Mouse (Mus musculus): Measurements from ENCODE around the gene Ranbp17. TPM values are rescaled to one million over a fixed set of nuclear protein-coding genes. Genes with fewer than 3 reads are reported as not detected.
A peak's percentile ranks its signal among the peaks of the same experiment; 100 is the strongest.

Ranbp17 gene
- polyA plus RNA-seq, 1 experiment from 2014 or later = 7.2 TPM

- Histone ChIP-seq H3K4me3 (ENCODE audit: low read depth, low read length) (no peak overlapping the region), H3K9me3 (replicated peaks; ENCODE audit: control insufficient read depth, low read length, poor library complexity, severe bottlenecking) (peaks cover 3% of the 10 kb centered on the region; the same call in 1 of the 2 replicates), H3K27me3 (ENCODE audit: control insufficient read depth, insufficient read depth, low read depth, low read length) (peaks cover 42% of the 10 kb centered on the region), H3K36me3 (ENCODE audit: control insufficient read depth, insufficient read depth, low read length) (no peaks in the 10 kb centered on the region), H3K4me2 (ENCODE audit: low read length) (no peak overlapping the region), H3K9ac (ENCODE audit: low read depth, low read length) (no peak overlapping the region), H3K27ac (ENCODE audit: low read length) (no peak overlapping the region), H3K4me1 (ENCODE audit: control insufficient read depth, insufficient read depth, low read length) (peaks cover 2% of the 10 kb centered on the region; the same call in 1 of the 2 replicates)
- no peak for ATAC-seq
- WGBS = 2% methylated on average over 15 of the region's 15 CpGs
Observed at GRCm38 (mm10) chr11:33199117-33199514, 314.4 kb downstream of the Ranbp17 start.

GRCm38 (mm10) chr11:33198351-33199116 is 315.0 kb downstream of the Ranbp17 start:
- H3K4me2 ChIP-seq (ENCODE audit: low read length) = no peak overlapping the region
- no peaks in the 10 kb centered on the region for H3K36me3 ChIP-seq (ENCODE audit: control insufficient read depth, insufficient read depth, low read length)
- WGBS = 15% methylated on average over 22 of the region's 22 CpGs
- no peak overlapping the region for H3K9ac ChIP-seq (ENCODE audit: low read depth, low read length)
- no peak overlapping the region for H3K4me3 ChIP-seq (ENCODE audit: low read depth, low read length)
- ATAC-seq = no peak
- peaks cover 46% of the 10 kb centered on the region for H3K27me3 ChIP-seq (ENCODE audit: control insufficient read depth, insufficient read depth, low read depth, low read length)
- peaks cover 2% of the 10 kb centered on the region; the same call in 1 of the 2 replicates for H3K4me1 ChIP-seq (ENCODE audit: control insufficient read depth, insufficient read depth, low read length)
- peaks cover 3% of the 10 kb centered on the region; the same call in 1 of the 2 replicates for H3K9me3 ChIP-seq (replicated peaks; ENCODE audit: control insufficient read depth, low read length, poor library complexity, severe bottlenecking)
- H3K27ac ChIP-seq (ENCODE audit: low read length) = no peak overlapping the region

- Histone ChIP-seq H3K9me3 (replicated peaks; ENCODE audit: control insufficient read depth, low read length, poor library complexity, severe bottlenecking) (peaks cover 3% of the 10 kb centered on the region; the same call in 1 of the 2 replicates), H3K27me3 (ENCODE audit: control insufficient read depth, insufficient read depth, low read depth, low read length) (peaks cover 53% of the 10 kb centered on the region), H3K4me1 (ENCODE audit: control insufficient read depth, insufficient read depth, low read length) (no peaks in the 10 kb centered on the region), H3K4me2 (ENCODE audit: low read length) (no peak overlapping the region), H3K27ac (ENCODE audit: low read length) (no peak overlapping the region), H3K9ac (ENCODE audit: low read depth, low read length) (no peak overlapping the region), H3K4me3 (ENCODE audit: low read depth, low read length) (no peak overlapping the region), H3K36me3 (ENCODE audit: control insufficient read depth, insufficient read depth, low read length) (no peaks in the 10 kb centered on the region)
- ATAC-seq = no peak
- 11% methylated on average over 15 of the region's 15 CpGs for WGBS
Observed at GRCm38 (mm10) chr11:33197673-33198072, 315.9 kb downstream of the Ranbp17 start.

- 20% methylated on average over 13 of the region's 13 CpGs for WGBS
- Histone ChIP-seq H3K4me1 (ENCODE audit: control insufficient read depth, insufficient read depth, low read length) (no peaks in the 10 kb centered on the region), H3K27me3 (ENCODE audit: control insufficient read depth, insufficient read depth, low read depth, low read length) (peaks cover 49% of the 10 kb centered on the region), H3K9me3 (replicated peaks; ENCODE audit: control insufficient read depth, low read length, poor library complexity, severe bottlenecking) (peaks cover 3% of the 10 kb centered on the region; the same call in 1 of the 2 replicates), H3K4me2 (ENCODE audit: low read length) (no peak overlapping the region), H3K4me3 (ENCODE audit: low read depth, low read length) (no peak overlapping the region), H3K27ac (ENCODE audit: low read length) (no peak overlapping the region), H3K9ac (ENCODE audit: low read depth, low read length) (no peak overlapping the region), H3K36me3 (ENCODE audit: control insufficient read depth, insufficient read depth, low read length) (no peaks in the 10 kb centered on the region)
- ATAC-seq = no peak
Observed at GRCm38 (mm10) chr11:33197133-33197514, 316.4 kb downstream of the Ranbp17 start.

GRCm38 (mm10) chr11:33196447-33197132 is 317.0 kb downstream of the Ranbp17 start:
- WGBS = 7% methylated on average over 24 of the region's 24 CpGs
- Histone ChIP-seq H3K36me3 (ENCODE audit: control insufficient read depth, insufficient read depth, low read length) (no peaks in the 10 kb centered on the region), H3K27ac (ENCODE audit: low read length) (no peak overlapping the region), H3K9ac (ENCODE audit: low read depth, low read length) (no peak overlapping the region), H3K27me3 (ENCODE audit: control insufficient read depth, insufficient read depth, low read depth, low read length) (peaks cover 50% of the 10 kb centered on the region), H3K9me3 (replicated peaks; ENCODE audit: control insufficient read depth, low read length, poor library complexity, severe bottlenecking) (peaks cover 3% of the 10 kb centered on the region; the same call in 1 of the 2 replicates), H3K4me1 (ENCODE audit: control insufficient read depth, insufficient read depth, low read length) (no peaks in the 10 kb centered on the region), H3K4me2 (ENCODE audit: low read length) (no peak overlapping the region), H3K4me3 (ENCODE audit: low read depth, low read length) (no peak overlapping the region)
- no peak for ATAC-seq

- 2% methylated on average over 25 of the region's 25 CpGs for WGBS
- H3K27me3 ChIP-seq (ENCODE audit: control insufficient read depth, insufficient read depth, low read depth, low read length) = peaks cover 57% of the 10 kb centered on the region
- H3K4me3 ChIP-seq (ENCODE audit: low read depth, low read length) = no peak overlapping the region
- no peak overlapping the region for H3K4me2 ChIP-seq (ENCODE audit: low read length)
- ATAC-seq = no peak
- H3K36me3 ChIP-seq (ENCODE audit: control insufficient read depth, insufficient read depth, low read length) = no peaks in the 10 kb centered on the region
- no peak overlapping the region for H3K27ac ChIP-seq (ENCODE audit: low read length)
- H3K4me1 ChIP-seq (ENCODE audit: control insufficient read depth, insufficient read depth, low read length) = no peaks in the 10 kb centered on the region
- peaks cover 3% of the 10 kb centered on the region; the same call in 1 of the 2 replicates for H3K9me3 ChIP-seq (replicated peaks; ENCODE audit: control insufficient read depth, low read length, poor library complexity, severe bottlenecking)
- H3K9ac ChIP-seq (ENCODE audit: low read depth, low read length) = no peak overlapping the region
Observed at GRCm38 (mm10) chr11:33195531-33196446, 317.8 kb downstream of the Ranbp17 start.

GRCm38 (mm10) chr11:33195061-33195460 is 318.5 kb downstream of the Ranbp17 start:
- 14% methylated on average over 7 of the region's 7 CpGs for WGBS
- H3K4me3 ChIP-seq (ENCODE audit: low read depth, low read length) = no peak overlapping the region

GRCm38 (mm10) chr11:33193695-33194094 is 319.9 kb downstream of the Ranbp17 start:
- H3K9me3 ChIP-seq (replicated peaks; ENCODE audit: control insufficient read depth, low read length, poor library complexity, severe bottlenecking) = peaks cover 3% of the 10 kb centered on the region; the same call in 1 of the 2 replicates
- H3K4me3 ChIP-seq (ENCODE audit: low read depth, low read length) = no peak overlapping the region
- no peak overlapping the region for H3K9ac ChIP-seq (ENCODE audit: low read depth, low read length)
- ATAC-seq = no peak
- no peaks in the 10 kb centered on the region for H3K36me3 ChIP-seq (ENCODE audit: control insufficient read depth, insufficient read depth, low read length)
- WGBS = 3% methylated on average over 12 of the region's 12 CpGs
- no peaks in the 10 kb centered on the region for H3K4me1 ChIP-seq (ENCODE audit: control insufficient read depth, insufficient read depth, low read length)
- peak overlapping the region; percentile 23; the same call in 1 of the 2 replicates for H3K4me2 ChIP-seq (ENCODE audit: low read length)
- H3K27me3 ChIP-seq (ENCODE audit: control insufficient read depth, insufficient read depth, low read depth, low read length) = peaks cover 51% of the 10 kb centered on the region
- H3K27ac ChIP-seq (ENCODE audit: low read length) = no peak overlapping the region

More at GRCm38 (mm10) chr11:33195061-33195460, 318.5 kb downstream of the Ranbp17 start:
- H3K36me3 ChIP-seq (ENCODE audit: control insufficient read depth, insufficient read depth, low read length) = no peaks in the 10 kb centered on the region
- no peaks in the 10 kb centered on the region for H3K4me1 ChIP-seq (ENCODE audit: control insufficient read depth, insufficient read depth, low read length)
- H3K4me2 ChIP-seq (ENCODE audit: low read length) = no peak overlapping the region
- no peak overlapping the region for H3K27ac ChIP-seq (ENCODE audit: low read length)
- no peak for ATAC-seq
- peaks cover 3% of the 10 kb centered on the region; the same call in 1 of the 2 replicates for H3K9me3 ChIP-seq (replicated peaks; ENCODE audit: control insufficient read depth, low read length, poor library complexity, severe bottlenecking)
- H3K27me3 ChIP-seq (ENCODE audit: control insufficient read depth, insufficient read depth, low read depth, low read length) = peaks cover 57% of the 10 kb centered on the region
- no peak overlapping the region for H3K9ac ChIP-seq (ENCODE audit: low read depth, low read length)
